Mouse (Mus musculus) ES-CJ7 (cell line): ENCODE measurements at regions not wholly inside any gene's neighbourhood (a gene's known extent, or its start where the extent isn't known, plus 50 kb on each side); places are given as distances from the start of the nearest gene placed in this dataset.

Experiments used
- DNase-seq: peaks from one replicate; pipeline ENCODE4 v3.0.0; 2011; ENCODE audit warnings: low read depth, low spot score

DNA sequence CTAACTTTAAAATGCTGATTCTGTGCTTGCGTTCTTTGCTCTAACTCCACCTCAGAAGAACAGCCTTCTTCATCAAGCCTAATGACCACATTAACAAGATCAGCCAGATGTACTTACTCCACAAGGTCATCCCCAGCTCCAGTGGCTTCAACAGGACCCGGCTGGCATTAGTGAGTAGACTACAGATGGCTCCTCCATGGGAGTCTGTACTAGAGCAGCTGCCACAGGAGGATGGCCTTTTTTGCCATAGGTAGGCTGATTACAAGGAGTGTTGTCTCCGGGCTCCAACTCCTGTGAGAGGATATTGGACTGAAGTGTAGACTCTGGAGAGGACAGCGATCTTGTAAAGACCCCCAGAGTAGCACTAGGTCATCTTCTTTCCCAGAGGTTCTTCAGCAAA lies 729.7 kb downstream of the Galc start:
- no peak for DNase-seq

DNA sequence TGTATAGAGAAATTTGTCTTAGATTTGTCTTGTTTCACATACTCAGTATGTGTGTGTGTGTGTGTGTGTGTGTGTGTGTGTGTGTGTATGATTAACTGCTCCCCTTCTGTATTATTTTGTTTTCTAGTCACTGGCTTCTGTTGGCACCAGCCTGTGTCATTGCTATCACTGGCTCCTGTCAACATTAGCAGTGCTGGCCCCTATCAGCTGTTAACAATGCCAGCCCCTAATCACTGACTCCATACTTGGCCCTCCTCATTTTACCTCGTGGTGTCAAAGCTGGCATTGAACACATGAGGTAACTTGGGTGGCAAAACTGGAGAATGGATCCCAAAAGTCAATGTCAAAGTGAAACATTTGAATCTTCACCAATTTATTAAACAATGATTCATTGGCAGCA lies 733.3 kb downstream of the Galc start:
- no peak for DNase-seq

DNA sequence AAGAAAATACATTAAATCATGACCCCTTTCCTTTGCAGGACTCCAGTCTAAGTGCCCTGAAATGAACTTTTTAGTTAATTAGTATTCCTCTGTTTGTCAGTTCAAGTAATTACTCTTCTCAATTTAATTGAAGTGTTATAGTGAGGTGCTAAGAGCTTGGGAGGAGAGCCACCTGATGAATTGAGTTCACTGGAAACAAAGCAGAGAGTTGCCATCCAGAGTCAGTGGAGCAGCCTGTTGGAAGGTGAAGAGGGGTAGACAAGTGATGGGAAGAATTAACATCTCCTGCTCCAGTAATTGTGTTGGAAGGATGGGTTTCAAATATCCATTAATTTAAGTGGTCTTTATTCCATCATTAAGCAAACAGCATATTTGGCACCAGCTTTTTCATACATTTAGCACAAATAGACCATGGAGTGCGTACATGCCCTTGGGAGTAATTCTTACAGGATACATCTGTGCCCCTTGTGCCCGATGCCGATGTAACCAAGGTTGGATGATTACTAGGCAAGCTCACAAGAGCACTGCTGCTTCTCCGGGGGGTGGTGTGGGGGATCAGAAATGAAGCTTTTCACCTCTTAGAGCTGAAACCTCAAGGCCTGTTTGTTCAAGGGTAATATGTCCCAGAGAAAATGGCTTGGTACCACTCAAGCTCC lies 739.3 kb downstream of the Galc start:
- no peak for DNase-seq

DNA sequence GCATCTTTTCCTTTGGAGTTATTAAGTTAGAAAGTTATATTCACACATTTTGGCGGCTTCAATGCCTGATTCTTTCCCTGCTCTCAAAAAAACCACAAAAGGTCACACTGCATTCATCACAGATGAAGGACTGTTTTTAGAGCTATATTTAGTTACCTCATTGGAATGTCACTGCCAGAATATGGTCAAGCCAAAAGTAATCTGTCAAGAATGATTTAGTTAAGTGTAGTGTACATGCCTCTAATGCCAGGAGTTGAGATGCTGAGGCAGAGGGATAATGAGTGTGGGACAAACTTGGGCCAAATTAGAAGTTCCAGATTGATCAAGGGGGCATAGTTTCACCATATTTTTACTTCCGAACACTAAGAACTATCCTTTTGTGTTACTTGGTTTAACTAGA lies 741.7 kb downstream of the Galc start:
- DNase-seq = no peak

DNA sequence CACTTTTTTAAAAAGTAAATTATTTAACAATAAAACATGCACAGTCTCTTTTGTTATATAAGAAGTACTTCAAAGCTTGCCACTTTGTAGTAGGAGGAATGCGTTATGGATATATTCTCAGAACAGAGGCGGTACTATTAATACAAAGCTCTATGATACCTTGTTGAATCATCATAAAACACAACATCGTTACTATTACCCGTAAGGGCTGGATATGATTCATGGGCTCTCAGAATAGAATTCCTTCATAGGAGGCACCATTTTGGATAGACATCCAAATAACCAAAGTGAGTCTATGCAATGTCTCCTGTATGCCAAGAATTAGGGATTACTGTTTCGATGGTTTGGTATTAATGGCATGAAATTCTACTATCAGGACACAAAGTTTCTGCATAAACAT lies 743.5 kb downstream of the Galc start:
- no peak for DNase-seq

DNA sequence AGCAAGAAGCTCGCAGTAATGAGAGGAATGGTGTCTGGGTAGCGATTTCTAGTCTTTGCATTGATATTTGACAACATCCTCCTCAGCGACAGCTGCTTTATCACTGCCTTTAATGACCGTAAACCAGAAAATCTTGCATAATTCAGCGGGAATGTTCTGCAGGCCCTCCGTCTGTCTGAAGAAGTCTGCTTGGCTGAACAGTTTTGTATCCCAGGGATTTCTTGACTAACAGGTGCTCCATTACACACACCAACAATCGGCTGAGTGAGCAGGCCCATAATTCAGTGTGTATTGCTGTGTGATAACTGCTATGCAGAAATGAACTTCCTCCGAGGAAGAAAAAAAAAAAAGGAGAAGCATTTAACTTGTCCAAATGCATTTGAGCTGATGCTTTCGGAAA lies 747.4 kb downstream of the Galc start:
- DNase-seq = no peak

DNA sequence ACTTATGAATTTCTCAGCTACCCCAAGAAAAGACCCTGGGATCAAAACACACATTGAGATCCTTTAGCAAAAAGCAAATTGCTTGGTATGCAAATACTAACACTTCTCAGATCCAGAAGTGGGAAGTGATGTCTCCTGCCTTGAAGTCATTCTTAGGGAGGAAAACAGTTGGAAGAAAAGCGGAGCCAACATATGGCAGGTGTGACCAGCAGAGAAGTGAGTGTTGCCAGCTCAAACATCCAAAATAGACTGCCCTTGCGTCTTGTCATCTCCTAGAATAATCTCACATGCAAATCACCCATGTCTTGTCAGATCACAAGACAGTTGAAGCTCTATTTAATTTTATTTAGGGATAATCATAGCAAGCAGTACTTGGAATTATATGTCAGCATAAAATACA lies 757.8 kb downstream of the Galc start:
- no peak for DNase-seq

DNA sequence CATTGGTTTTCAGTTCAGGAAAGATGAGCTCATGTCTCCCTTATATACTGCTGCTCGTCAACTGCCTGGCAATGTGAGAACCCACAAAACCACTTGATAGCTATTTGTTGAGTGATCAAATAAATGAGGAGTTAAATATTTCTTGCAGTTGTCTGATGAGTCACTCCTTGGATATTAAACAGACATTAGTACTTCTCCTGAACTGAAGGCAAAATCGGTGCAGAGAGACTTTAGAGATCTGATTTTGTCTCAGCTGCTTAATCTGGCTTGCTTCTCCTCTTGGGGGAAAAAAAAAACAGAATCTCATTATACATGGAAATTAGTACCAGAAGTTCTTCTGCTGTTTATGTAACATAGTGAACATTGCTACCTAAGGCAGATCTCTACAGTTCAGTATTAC lies 775.7 kb downstream of the Galc start:
- DNase-seq = no peak

DNA sequence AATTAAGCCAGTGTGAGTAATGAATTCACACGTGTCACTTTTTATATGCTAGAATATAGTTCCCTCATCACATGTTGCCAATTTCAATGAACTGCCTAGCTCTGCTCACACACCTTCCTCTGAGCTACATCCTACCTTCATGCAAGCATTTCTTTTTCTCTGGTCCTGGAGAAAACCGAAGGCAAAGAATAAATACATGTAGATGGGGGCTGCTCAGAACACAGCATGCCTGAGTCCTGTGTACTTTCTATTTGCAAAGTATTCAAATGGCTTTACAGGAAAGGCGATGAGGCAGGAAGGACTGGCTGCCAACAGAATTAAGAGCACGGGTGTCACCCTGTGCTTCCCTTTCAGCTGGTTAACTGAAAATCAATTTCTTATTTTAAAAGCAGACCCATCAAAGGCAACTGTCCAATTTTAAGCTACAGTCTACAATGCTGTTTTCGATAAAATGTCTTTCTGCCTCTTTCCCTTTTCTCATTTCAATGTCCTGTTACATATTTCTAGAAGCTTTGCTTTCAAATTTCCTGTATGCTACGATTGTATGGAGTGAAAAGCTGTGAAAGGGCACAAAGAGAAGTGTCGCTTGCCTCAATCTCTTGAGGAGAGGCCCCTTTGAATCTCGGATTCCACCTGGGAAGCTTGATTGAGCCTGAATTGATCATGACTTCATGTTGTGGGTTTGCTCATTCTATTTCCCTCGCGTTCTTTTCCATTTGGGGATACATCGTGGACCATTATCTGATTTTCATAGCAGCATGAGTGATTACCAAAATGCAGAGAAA lies 782.6 kb downstream of the Galc start:
- DNase-seq = no peak

DNA sequence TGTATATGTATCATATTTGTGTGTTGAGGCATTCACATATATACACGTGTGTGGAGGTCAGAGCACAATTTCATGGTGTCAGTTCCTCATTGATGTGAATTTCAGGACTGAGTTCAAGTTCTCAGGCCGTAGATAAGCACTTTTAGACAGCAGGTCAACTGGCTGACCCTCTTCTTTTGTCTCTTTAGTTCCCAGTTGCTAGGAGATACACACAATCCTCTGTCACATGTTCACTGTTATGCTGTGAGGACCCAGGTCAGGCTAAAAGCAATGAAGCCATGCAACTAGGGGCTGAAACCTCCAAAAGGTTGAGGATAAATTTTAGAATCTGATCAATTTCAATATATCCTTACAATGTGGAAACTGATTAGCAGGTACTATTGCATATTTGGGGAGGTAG lies 783.5 kb downstream of the Galc start:
- DNase-seq = no peak

DNA sequence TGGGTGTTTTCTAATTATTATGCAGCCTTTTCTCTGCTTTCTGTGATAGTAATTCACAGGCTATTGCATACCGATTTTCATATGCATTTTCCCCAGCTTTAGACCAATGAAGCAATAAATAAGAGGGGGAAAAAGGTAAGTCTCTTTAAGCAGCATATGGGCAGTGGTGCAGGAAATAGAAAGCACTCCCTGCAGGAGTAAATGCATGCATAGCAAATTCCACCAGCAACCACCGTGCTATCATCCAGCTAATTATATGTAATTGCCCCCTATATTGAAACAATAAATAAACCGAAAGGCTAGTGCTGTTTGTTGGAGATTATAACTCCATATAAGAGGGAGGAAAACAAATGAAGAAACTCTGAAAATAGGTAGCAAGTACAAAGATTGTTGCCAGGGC lies 790.1 kb downstream of the Galc start:
- no peak for DNase-seq

DNA sequence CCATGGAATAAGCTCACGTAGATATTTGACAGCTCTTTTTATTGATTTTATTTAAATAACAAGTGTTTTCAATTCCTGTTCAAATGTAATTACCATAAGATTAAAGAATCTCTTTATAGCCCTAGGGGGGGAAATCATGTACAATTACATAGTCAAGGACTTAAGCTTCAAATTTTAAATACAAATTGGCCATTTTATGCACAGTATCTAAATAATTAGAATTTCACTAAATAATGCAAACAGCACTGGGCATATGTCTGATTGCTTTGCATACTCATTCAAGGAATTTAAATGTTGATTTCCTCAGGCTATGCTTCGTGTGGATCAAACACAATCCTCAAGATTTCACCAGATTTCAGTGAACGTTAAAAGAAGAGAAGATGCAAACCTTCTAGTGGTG lies 823.1 kb downstream of the Galc start:
- DNase-seq = no peak

DNA sequence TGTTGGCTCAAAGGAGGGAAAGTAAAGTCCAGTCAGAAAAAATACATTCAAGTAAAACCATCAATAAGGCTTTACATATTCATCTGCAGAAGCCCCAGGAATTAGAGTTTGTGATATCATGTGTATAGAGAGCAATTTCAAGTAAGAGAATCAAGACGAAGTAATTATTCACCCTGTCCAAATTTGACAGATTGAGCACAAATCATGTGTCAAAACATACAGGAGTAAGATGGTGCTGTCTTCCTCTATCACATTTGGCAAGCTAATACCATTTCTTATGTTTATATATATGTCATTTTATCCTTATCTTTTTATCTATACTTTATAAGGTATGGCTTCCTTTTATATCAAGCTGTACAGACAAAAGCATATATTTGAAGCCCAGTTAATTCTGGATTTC lies 825.2 kb downstream of the Galc start:
- DNase-seq = no peak

DNA sequence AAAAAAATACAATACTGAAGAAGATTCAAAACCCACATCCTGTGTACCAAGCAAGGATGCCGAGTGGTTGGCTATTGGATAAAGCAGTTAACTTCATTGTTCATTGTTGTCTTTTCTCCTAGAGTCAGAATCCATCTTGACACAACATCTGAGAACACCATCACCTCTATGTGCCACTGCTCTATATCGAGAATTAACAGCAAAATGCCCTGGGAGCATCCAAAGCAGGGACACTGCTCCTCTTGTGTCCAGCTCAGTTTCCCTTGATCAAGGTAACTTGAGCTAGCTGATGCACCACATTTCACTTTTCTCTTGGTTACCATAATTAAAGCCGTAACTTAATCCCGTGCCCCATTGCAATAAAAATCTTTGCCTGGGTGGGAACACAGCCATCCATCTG lies 826.6 kb downstream of the Galc start:
- DNase-seq = no peak

DNA sequence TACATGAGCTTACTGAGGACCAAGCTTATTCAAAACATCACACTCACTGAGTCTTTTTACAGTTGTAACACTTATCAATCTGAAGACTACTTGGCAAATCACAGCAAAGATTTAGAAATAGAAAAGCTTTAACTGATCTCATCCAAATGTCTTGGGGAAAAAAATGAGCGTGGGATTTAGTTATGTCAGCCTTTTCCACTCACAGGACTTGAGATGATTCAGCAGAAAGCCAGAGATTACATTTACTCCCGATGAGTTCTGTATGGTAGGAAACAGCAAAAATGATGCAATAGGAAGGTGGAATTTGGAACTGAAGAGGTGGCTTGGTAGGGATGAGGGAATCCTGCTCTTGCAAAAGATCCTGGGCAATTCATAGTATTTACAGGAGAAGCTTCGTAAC lies 831.0 kb downstream of the Galc start:
- no peak for DNase-seq

DNA sequence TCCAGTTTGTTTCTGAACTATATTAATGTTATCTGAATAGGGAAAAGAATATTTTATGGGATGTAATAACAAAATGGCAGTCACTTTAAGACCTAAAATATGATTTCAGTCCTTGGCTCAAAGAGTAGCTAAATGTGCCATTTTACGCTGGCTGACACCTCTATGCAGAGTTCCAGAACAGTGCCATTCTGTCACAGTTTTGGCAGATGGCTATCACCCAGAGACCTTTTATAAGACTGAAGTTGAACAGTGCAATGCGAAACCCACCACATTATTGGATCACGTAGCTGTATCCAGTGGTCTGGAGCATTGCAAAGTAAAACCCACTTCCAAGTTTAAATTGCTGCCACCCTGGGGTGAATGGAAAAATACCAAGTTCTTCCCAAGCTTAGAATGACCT lies 834.5 kb downstream of the Galc start:
- no peak for DNase-seq

DNA sequence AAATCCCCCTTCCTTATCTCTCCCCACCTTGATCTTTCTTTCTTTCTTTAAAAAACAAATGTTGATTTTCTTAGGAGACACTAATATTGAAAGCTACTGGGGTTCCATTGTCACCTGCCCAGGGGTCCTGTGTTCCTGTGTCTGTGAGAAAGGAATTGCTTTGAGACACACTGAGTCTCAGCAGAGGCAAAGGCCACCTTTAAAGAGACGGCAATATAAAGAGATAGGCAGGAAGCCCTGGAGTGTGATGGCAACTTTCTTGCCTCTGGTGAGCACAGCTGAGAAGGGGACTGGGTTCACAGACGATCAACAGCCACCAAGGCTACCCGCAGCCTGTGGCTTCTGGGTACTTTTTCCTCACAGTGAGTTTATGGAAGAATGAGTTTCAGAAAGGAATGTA lies 855.8 kb downstream of the Galc start:
- DNase-seq = peak; percentile 31

DNA sequence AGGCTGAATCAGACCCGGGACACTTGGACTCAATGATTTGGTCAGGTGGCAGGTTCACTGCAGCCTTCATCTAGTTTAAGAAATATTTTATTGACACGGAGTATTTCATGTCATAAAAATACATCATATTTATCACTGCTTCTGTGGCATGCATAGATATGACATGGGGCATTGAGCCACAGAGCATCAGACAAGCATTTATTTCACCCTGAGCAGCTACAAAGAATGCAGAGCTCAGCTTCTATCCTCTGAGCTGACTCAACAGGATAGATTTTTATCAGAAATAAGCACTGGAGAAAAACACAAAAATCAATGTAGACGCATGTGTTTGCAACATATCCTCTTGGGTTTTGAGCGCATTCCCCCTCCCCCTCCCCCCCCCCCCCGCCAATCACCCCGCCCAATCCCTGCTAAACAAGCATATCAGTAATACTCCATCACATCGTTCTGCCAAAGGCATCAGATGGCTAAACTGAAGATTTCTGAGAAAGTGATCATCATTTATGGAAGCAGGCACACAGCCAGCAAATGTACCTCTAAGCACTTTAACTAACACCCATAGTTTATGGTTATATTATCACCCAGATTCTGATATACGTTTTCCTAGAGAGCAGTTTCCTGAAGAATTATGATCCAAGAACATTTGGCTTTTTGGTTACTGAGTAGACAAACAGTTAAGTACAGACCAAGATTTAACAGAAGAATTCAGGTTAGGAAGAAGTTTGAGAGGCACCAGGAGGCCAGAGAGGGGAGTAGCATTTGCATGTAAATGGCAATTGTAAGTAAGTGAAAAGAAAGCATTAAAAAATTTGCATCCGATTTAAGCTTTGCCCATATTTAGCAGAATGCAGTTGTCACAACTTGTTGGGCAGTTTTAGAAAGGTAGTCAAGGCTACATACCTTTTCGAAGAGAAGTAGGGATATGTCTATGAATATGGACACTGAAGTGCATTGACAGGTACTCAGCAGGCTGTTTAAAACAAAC lies 856.6 kb downstream of the Galc start:
- peak; percentile 54 for DNase-seq

DNA sequence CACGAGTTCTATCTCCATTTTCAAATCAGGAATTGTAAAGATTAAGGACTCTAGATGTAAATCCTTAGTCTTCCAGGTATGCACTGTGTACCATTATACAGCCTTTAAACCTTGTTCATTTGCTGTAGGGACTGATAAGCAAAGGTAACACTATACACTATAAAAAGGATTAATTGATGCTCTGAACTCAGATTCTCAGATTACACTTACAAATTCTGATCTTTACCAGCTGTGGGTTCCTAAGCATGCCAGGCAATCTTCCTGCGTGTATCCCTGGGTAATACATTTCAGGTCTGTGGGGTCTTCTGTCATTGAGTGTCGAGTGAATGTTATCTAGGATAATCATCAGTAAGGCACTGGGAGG lies 860.7 kb downstream of the Galc start:
- no peak for DNase-seq

DNA sequence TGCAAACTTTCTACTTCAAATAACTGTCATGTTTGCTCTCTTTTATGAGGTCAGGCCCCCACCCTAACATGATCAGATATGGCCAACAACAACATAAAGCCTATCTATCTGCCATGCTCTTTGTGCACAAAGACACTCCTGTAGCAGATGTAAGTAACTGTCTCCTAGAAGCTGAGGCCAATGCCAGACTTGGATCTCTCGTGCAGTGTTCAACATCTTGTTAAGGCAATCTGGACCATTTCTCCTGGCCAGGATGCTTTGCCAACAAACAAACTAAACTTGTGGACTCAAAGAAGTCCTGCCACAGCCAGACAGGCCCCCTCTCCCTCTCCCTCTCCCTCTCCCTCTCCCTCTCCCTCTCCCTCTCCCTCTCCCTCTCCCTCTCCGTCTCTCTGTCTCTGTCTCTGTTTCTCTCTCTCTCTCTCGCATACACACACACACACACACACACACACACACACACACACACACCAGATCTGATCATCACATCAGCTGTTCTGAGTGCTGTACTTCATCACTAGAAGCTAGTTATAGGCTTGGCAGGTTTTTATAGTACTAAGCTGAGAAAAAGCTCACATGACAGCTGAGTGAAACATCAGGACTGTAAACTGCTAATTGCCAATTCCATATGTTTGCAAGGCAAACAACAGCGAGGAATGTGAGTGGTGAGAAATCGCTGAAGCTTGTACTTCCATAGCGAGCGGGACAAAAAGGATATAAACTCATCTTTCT lies 861.2 kb downstream of the Galc start:
- no peak for DNase-seq

DNA sequence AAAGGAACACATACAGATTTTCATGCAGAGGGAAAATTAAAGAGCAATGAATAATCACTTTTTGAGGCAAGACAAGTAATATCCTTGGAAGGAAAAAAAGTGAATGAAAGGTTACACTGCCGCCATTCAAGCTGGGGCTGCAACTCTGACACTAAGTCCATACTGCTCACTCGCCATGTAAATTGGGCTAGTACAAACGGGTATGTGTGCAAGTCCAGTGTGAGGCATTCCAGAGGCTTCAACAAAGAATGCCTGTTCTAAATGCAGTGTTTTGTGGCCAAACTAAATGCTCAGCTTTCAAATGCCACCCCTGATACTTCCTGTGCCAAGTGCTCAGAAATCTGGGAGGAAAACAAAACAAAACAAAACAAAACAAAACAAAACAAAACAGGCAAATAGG lies 897.5 kb downstream of the Galc start:
- DNase-seq = no peak

DNA sequence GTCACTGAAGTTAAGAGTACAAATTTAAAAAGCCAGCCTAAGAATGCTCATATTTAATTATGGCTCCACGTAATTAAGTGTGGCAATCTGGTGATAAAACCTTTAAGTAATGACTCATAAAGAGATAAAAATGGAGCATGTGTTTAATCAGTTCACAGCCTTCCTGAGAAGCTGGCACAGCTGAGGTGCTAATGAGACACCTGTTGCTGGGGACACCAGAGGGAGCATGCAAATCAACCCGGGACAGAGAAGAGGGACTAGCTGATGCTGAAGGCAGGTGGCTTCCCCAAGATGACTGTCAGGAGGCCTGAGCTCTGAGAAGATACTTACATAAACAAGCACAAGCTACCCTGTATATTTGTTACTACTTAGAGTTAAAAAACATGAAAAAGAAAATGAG lies 898.6 kb downstream of the Galc start:
- no peak for DNase-seq
